Mouse (Mus musculus) bone marrow macrophage, adult 2 months (primary cell): ENCODE measurements around the gene St8sia1. TPM values are rescaled to one million over a fixed set of nuclear protein-coding genes. Genes with fewer than 3 reads are reported as not detected.
A peak's percentile ranks its signal among the peaks of the same experiment; 100 is the strongest.

Experiments
- H3K27ac ChIP-seq: 2 replicates; pipeline ENCODE4 v1.5.1; 2012; ENCODE audit warnings: low read depth, low read length; ENCODE audit not compliant: insufficient read depth
- H3K4me1 ChIP-seq: 2 replicates; pipeline ENCODE4 v1.6.1; 2012; ENCODE audit warnings: low read length; ENCODE audit not compliant: control insufficient read depth, insufficient read depth
- H3K4me3 ChIP-seq: 2 replicates; pipeline ENCODE4 v1.5.1; 2012; ENCODE audit warnings: mild to moderate bottlenecking, low read length, moderate library complexity; ENCODE audit not compliant: insufficient read depth
- CTCF ChIP-seq: IDR thresholded peaks from 2 replicates; pipeline ENCODE4 v1.5.1; 2012; ENCODE audit warnings: low read depth, mild to moderate bottlenecking, low read length, moderate library complexity
- POLR2A ChIP-seq: IDR thresholded peaks from 2 replicates; pipeline ENCODE4 v1.6.1; 2012; ENCODE audit warnings: mild to moderate bottlenecking, low read depth, low read length, borderline replicate concordance
- polyA plus RNA-seq: library from polyadenylated mRNA; stranded (reverse); fragments of >200 nt; gene quantifications from 2 replicates; pipeline ENCODE4 v1.2.4, GENCODE M21; 2012; ENCODE audit not compliant: missing spikeins, insufficient read depth, insufficient read length

Gene St8sia1
- polyA plus RNA-seq, 1 experiment, result not detected

GRCm38 (mm10) chr6:142888970-142889740 is 75.1 kb downstream of the St8sia1 start:
- TF ChIP-seq POLR2A, result no peak
- no peak for TF ChIP-seq CTCF
- H3K4me3 ChIP-seq, result no peak overlapping the region
- H3K4me1 ChIP-seq, result peaks cover 7% of the 10 kb centered on the region
- H3K27ac ChIP-seq, result no peak overlapping the region

GRCm38 (mm10) chr6:142888346-142888745 is 75.9 kb downstream of the St8sia1 start:
- Histone ChIP-seq H3K4me1 (peaks cover 7% of the 10 kb centered on the region), H3K4me3 (no peak overlapping the region), H3K27ac (no peak overlapping the region)
- TF ChIP-seq CTCF, result no peak
- TF ChIP-seq POLR2A, result no peak

GRCm38 (mm10) chr6:142887375-142887774 is 76.9 kb downstream of the St8sia1 start:
- TF ChIP-seq POLR2A (no peak), CTCF (no peak)
- peaks cover 7% of the 10 kb centered on the region for H3K4me1 ChIP-seq
- no peak overlapping the region for H3K4me3 ChIP-seq
- H3K27ac ChIP-seq, result no peak overlapping the region

- Histone ChIP-seq H3K4me3 (no peak overlapping the region), H3K4me1 (peaks cover 12% of the 10 kb centered on the region), H3K27ac (no peak overlapping the region)
- TF ChIP-seq POLR2A, result no peak
- TF ChIP-seq CTCF, result no peak
These were observed 78.7 kb downstream of the St8sia1 start for GRCm38 (mm10) chr6:142885364-142886154.

- TF ChIP-seq CTCF (no peak), POLR2A (no peak)
- no peak overlapping the region for H3K4me3 ChIP-seq
- H3K27ac ChIP-seq, result no peak overlapping the region
- H3K4me1 ChIP-seq, result peaks cover 17% of the 10 kb centered on the region
These were observed 80.1 kb downstream of the St8sia1 start for GRCm38 (mm10) chr6:142884128-142884527.

GRCm38 (mm10) chr6:142880849-142881470 is 83.3 kb downstream of the St8sia1 start:
- TF ChIP-seq CTCF (no peak), POLR2A (no peak)
- no peak overlapping the region for H3K27ac ChIP-seq
- no peak overlapping the region for H3K4me3 ChIP-seq
- H3K4me1 ChIP-seq, result peaks cover 18% of the 10 kb centered on the region

GRCm38 (mm10) chr6:142878744-142879701 is 85.2 kb downstream of the St8sia1 start:
- Histone ChIP-seq H3K27ac (no peak overlapping the region), H3K4me3 (peak overlapping the region; percentile 30), H3K4me1 (peaks cover 18% of the 10 kb centered on the region)
- TF ChIP-seq POLR2A, result no peak
- no peak for TF ChIP-seq CTCF

GRCm38 (mm10) chr6:142877221-142877620 is 87.0 kb downstream of the St8sia1 start:
- no peak for TF ChIP-seq POLR2A
- no peak for TF ChIP-seq CTCF
- H3K4me3 ChIP-seq, result no peak overlapping the region
- H3K4me1 ChIP-seq, result peaks cover 18% of the 10 kb centered on the region
- no peak overlapping the region for H3K27ac ChIP-seq

- no peak overlapping the region for H3K27ac ChIP-seq
- peaks cover 16% of the 10 kb centered on the region for H3K4me1 ChIP-seq
- H3K4me3 ChIP-seq, result no peak overlapping the region
- no peak for TF ChIP-seq POLR2A
These were observed 87.9 kb downstream of the St8sia1 start for GRCm38 (mm10) chr6:142876279-142876899.
